Mouse (Mus musculus): ENCODE data around the gene Dnah7a.
A peak's percentile ranks its signal among the peaks of the same experiment; 100 is the strongest.
"Not testable (repeated sequence)": the region's sequence is repeated elsewhere in the genome, so short reads cannot be mapped to it uniquely, and the experiment has no call there.

Dnah7a gene

GRCm38 (mm10) chr1:53384085-53384688 lies 322.4 kb downstream of the Dnah7a start:
- DNase-seq (ENCODE audit: low spot score), result no peak

GRCm38 (mm10) chr1:53377731-53378130 lies 328.9 kb downstream of the Dnah7a start:
- DNase-seq (ENCODE audit: low spot score), result no peak

GRCm38 (mm10) chr1:53375965-53376364 lies 330.6 kb downstream of the Dnah7a start:
- DNase-seq (ENCODE audit: low spot score), result not testable (repeated sequence)

- DNase-seq (ENCODE audit: low spot score), result no peak
Observed at GRCm38 (mm10) chr1:53358988-53359387, 347.6 kb downstream of the Dnah7a start.

- peak; percentile 98 for DNase-seq (ENCODE audit: low spot score)
Observed at GRCm38 (mm10) chr1:53352327-53353261, 354.0 kb downstream of the Dnah7a start, which contains the start of the genes Asdurf, Gm28551 and Asnsd1. Gene Asdurf (minus strand): TSS chr1:53352619. Gene Gm28551 (minus strand): TSS chr1:53352667. Gene Asnsd1 (minus strand): TSS chr1:53352752.
